Mouse (Mus musculus): ENCODE results near the gene Agbl4. TPM values are rescaled to one million over a fixed set of nuclear protein-coding genes. Genes with fewer than 3 reads are reported as not detected.

Gene Agbl4
- polyA plus RNA-seq, 1 experiment from 2014 or later: 0.13 TPM

DNA sequence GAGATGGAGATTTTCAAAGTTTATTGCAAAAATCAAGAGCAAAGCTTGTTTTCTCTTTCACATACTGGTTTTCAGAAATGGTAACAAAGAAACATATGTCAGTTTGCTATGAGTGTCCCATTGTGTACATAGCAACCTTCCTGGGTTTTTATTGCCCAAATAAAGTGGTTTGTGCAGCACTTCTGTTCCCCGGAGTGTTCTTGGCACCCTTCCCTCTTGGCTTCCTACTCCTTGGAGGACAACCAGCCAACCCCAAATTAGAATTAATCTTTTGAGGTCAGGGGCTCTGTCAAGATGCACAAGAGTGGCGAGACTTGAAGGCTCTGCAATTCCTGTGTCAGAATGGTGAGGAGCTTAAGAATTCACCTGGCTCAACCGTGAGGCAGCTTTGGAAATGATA, 1266.7 kb downstream of the Agbl4 start:
- Histone ChIP-seq H3K9me3 (no peaks in the 10 kb centered on the region), H3K4me3 (replicated peaks) (no peak overlapping the region), H3K9ac (no peak overlapping the region), H3K27ac (peak overlapping the region; percentile 86), H3K36me3 (no peaks in the 10 kb centered on the region), H3K4me1 (peaks cover 4% of the 10 kb centered on the region), H3K4me2 (no peak overlapping the region), H3K27me3 (replicated peaks) (no peaks in the 10 kb centered on the region)
- peak; percentile 48; the same call in 1 of the 2 replicates for ATAC-seq (ENCODE audit: insufficient read depth, low FRiP score, low read depth)
- 14% methylated on average over 3 of the region's 3 CpGs for WGBS

DNA sequence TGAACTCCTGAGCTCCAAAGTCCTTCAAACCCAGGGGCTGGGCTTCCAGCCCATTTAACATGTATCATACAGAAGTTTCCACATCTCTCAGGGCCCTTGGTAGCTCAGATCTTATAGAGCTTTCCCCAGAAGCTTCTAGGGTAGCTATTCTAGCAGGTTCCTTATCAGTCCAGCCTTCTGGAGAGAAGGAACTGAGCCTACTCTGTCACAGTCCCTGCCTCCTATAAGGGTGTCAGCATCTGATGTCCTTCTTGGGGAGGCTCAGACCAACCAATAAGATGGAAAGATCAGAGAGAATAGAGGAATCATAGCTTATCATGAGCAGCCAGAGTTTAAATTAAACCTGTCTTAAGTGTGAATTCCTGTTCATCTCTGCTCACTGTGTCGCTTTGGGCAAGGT, 1269.3 kb downstream of the Agbl4 start:
- Histone ChIP-seq H3K4me2 (no peak overlapping the region), H3K4me3 (replicated peaks) (no peak overlapping the region), H3K9me3 (no peaks in the 10 kb centered on the region), H3K27me3 (replicated peaks) (no peaks in the 10 kb centered on the region), H3K9ac (no peak overlapping the region), H3K36me3 (no peaks in the 10 kb centered on the region), H3K4me1 (peaks cover 10% of the 10 kb centered on the region), H3K27ac (no peak overlapping the region)
- 71% methylated on average over 1 of the region's 1 CpGs for WGBS
- ATAC-seq (ENCODE audit: insufficient read depth, low FRiP score, low read depth): no peak

- H3K36me3 ChIP-seq: no peaks in the 10 kb centered on the region
- H3K4me3 ChIP-seq (replicated peaks): no peak overlapping the region
- WGBS: 66% methylated on average over 3 of the region's 3 CpGs
- H3K4me1 ChIP-seq: peaks cover 9% of the 10 kb centered on the region; the same call in 1 of the 2 replicates
- H3K9me3 ChIP-seq: no peaks in the 10 kb centered on the region
- H3K27me3 ChIP-seq (replicated peaks): no peaks in the 10 kb centered on the region
- H3K9ac ChIP-seq: no peak overlapping the region
- no peak for ATAC-seq (ENCODE audit: insufficient read depth, low FRiP score, low read depth)
- no peak overlapping the region for H3K4me2 ChIP-seq
- no peak overlapping the region for H3K27ac ChIP-seq
Measured at GRCm38 (mm10) chr4:111669369-111669768, 1271.9 kb downstream of the Agbl4 start.

DNA sequence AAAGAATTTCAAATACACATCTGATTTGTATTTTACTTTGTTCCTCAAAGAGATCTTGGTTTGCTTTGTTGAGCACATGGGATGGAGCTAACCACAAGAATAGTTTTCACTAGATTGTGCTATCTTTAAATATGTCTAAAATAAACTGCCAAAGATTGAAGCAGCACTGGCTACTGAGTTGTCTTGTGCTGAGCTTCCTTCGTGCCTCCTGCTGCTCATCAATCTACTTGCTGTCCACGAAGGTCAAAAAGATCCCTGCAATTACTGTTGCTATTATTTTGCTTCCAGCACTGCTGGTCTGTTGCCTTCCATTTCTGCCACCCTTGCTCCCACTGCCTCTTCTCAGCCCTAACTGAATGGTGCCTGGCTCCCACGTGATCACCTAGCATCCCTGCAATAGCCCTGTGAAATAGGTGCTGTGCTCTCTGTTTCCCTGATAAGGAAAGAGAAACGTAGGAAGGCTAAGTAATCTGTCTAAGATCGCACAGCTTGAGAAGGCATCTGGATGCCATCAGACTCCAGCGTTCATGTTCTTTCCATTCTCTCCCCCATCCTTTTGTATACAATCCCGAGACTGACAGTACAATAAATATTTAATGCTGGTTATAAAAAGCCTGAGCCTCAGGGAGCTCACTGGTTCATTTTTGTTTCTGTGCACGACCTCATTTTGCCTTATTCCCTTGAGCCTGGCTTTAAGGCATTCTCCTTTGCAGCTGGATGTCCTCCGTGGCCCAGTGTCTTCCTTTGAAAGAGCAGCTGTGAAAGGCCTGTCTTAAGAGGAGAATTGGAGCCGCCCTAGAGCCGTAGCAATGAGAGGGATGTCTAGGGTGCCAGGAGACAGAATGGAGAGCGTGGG, 1273.3 kb downstream of the Agbl4 start:
- Histone ChIP-seq H3K9me3 (no peaks in the 10 kb centered on the region), H3K9ac (no peak overlapping the region), H3K4me3 (replicated peaks) (no peak overlapping the region), H3K27me3 (replicated peaks) (no peaks in the 10 kb centered on the region), H3K27ac (peak overlapping the region; percentile 88), H3K4me1 (peaks cover 9% of the 10 kb centered on the region; the same call in 1 of the 2 replicates), H3K4me2 (no peak overlapping the region), H3K36me3 (no peaks in the 10 kb centered on the region)
- 16% methylated on average over 12 of the region's 12 CpGs for WGBS
- peak; percentile 67 for ATAC-seq (ENCODE audit: insufficient read depth, low FRiP score, low read depth)

DNA sequence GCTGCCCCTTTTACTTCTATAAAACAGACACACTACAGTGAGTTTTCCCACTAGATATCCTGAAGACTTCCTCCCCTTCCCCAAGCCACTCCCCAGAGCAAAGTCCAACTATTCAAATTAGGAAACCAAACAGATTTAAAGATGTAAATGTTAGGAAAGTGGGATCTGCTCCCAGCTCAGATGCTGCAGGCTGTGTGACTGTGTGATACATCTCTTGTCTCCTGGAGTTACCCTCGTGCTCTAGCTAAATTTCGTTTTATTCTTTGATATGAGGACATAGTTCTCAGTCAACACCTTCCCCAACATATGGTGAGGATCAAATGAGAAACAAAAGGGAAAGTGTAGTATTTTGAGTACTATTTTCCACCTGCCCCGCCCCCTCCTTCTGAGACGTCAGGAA, 1274.0 kb downstream of the Agbl4 start:
- H3K4me2 ChIP-seq: no peak overlapping the region
- H3K9me3 ChIP-seq: no peaks in the 10 kb centered on the region
- H3K27ac ChIP-seq: peak overlapping the region; percentile 88

DNA sequence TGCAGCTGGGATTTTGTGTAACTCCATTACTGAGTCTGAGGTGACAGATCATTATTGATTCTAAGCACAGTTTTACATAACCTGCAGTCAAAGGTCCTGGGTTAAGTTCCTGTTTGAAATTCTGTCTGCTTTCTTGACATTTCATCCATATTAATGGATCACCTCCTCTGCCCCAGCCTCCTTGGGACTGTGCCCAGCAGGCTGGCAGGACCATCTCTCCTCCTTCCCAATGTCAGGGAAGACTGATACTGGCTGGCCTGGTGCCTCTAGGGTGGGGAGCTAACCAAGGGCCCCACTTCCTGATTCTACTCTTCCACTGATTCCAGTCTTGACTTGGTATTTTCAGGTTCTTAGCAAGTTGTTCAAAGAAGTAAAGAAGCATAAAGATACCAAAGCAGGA, 1276.4 kb downstream of the Agbl4 start:
- no peak for ATAC-seq (ENCODE audit: insufficient read depth, low FRiP score, low read depth)
- no peaks in the 10 kb centered on the region for H3K27me3 ChIP-seq (replicated peaks)
- peaks cover 9% of the 10 kb centered on the region; the same call in 1 of the 2 replicates for H3K4me1 ChIP-seq
- no peak overlapping the region for H3K9ac ChIP-seq
- H3K9me3 ChIP-seq: no peaks in the 10 kb centered on the region
- H3K27ac ChIP-seq: no peak overlapping the region
- no peaks in the 10 kb centered on the region for H3K36me3 ChIP-seq
- no peak overlapping the region for H3K4me3 ChIP-seq (replicated peaks)
- no peak overlapping the region for H3K4me2 ChIP-seq

More for the DNA sequence above, 1274.0 kb downstream of the Agbl4 start:
- Histone ChIP-seq H3K4me3 (replicated peaks) (no peak overlapping the region), H3K27me3 (replicated peaks) (no peaks in the 10 kb centered on the region), H3K9ac (no peak overlapping the region), H3K4me1 (peaks cover 9% of the 10 kb centered on the region; the same call in 1 of the 2 replicates), H3K36me3 (no peaks in the 10 kb centered on the region)
- ATAC-seq (ENCODE audit: insufficient read depth, low FRiP score, low read depth): peak; percentile 45; the same call in 1 of the 2 replicates
- 36% methylated on average over 4 of the region's 4 CpGs for WGBS

DNA sequence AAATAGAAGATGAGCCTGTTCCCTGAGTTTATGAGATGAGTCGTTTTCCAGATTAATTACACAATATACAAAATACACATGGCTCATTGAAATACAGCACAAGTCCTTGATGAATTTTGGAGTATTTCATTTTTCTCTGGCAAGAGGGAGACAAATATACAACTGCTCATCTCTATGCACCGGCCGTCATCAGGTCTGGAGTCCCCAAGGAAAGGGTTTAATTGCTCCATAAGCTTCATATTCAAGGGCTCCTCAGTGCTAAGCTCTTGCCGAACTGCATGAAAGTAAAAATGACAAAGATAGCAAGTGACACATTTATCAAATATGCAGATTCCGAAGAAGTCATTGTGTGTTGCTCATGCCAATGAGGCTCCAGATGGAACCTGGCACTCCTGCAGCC, 1284.5 kb downstream of the Agbl4 start:
- WGBS: 87% methylated on average over 5 of the region's 5 CpGs
- no peaks in the 10 kb centered on the region; the same call in 1 of the 2 replicates for H3K4me1 ChIP-seq
- ATAC-seq (ENCODE audit: insufficient read depth, low FRiP score, low read depth): no peak

DNA sequence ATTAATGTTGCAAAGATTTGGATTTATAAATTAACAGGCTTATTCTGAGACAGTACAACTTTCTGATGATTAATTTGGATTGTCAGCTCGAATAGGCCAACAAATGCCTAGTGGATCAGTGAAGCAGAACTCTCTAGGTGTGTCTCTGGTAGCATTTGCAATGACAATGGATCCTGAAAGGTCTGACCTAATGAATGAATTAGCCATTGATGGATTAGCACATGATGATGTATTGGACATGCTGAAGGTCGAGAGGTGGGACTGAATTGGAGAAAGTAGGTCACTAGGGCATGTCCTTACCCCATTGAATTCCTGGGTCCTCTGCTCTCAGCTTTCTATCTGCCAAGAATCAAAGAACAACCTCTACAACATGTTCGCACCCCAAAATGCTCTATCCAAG, 1285.3 kb downstream of the Agbl4 start:
- no peak overlapping the region for H3K4me2 ChIP-seq
- no peak overlapping the region for H3K4me3 ChIP-seq (replicated peaks)
- H3K27me3 ChIP-seq (replicated peaks): no peaks in the 10 kb centered on the region
- no peak for ATAC-seq (ENCODE audit: insufficient read depth, low FRiP score, low read depth)
- H3K36me3 ChIP-seq: no peaks in the 10 kb centered on the region
- H3K9me3 ChIP-seq: no peaks in the 10 kb centered on the region
- H3K27ac ChIP-seq: no peak overlapping the region
- 68% methylated on average over 3 of the region's 3 CpGs for WGBS
- H3K4me1 ChIP-seq: no peaks in the 10 kb centered on the region; the same call in 1 of the 2 replicates
- no peak overlapping the region for H3K9ac ChIP-seq

More for the DNA sequence above, 1284.5 kb downstream of the Agbl4 start:
- Histone ChIP-seq H3K27me3 (replicated peaks) (no peaks in the 10 kb centered on the region), H3K36me3 (no peaks in the 10 kb centered on the region), H3K4me2 (no peak overlapping the region), H3K4me3 (replicated peaks) (no peak overlapping the region), H3K9me3 (no peaks in the 10 kb centered on the region), H3K9ac (no peak overlapping the region), H3K27ac (no peak overlapping the region)

- no peak overlapping the region for H3K9ac ChIP-seq
- no peak overlapping the region for H3K27ac ChIP-seq
- no peak overlapping the region for H3K4me2 ChIP-seq
- H3K4me1 ChIP-seq: no peaks in the 10 kb centered on the region; the same call in 1 of the 2 replicates
- ATAC-seq (ENCODE audit: insufficient read depth, low FRiP score, low read depth): no peak
- no peaks in the 10 kb centered on the region for H3K9me3 ChIP-seq
- no peak overlapping the region for H3K4me3 ChIP-seq (replicated peaks)
- WGBS: 41% methylated on average over 5 of the region's 5 CpGs
- no peaks in the 10 kb centered on the region for H3K36me3 ChIP-seq
- no peaks in the 10 kb centered on the region for H3K27me3 ChIP-seq (replicated peaks)
Measured at GRCm38 (mm10) chr4:111683843-111684242, 1286.4 kb downstream of the Agbl4 start.

DNA sequence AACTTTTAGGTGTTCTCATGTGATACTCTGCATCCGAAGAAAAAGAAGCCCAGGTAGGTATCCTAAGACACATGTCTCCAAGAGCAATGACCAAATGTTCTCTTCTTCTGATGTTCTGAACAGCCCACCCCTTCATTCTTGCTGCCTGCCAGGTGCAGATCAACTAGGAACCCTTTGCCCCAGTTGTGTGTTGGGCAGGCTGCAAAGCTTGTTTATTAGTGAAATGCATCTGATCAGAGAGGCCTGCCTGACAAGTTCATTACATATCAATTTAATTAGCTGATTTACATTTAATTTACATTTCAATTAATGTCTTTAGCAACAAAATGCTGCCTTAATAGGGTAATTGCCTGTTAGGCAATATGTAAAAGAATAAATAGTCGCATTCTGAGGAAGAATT, 1288.5 kb downstream of the Agbl4 start:
- no peak overlapping the region for H3K9ac ChIP-seq
- H3K27me3 ChIP-seq (replicated peaks): no peaks in the 10 kb centered on the region
- ATAC-seq (ENCODE audit: insufficient read depth, low FRiP score, low read depth): no peak
- H3K4me3 ChIP-seq (replicated peaks): no peak overlapping the region
- no peaks in the 10 kb centered on the region for H3K36me3 ChIP-seq
- no peaks in the 10 kb centered on the region for H3K9me3 ChIP-seq
- no peak overlapping the region for H3K4me2 ChIP-seq
- 88% methylated on average over 2 of the region's 2 CpGs for WGBS
- H3K4me1 ChIP-seq: no peaks in the 10 kb centered on the region; the same call in 1 of the 2 replicates
- no peak overlapping the region for H3K27ac ChIP-seq

- Histone ChIP-seq H3K9ac (no peak overlapping the region), H3K4me1 (no peaks in the 10 kb centered on the region; the same call in 1 of the 2 replicates), H3K4me3 (replicated peaks) (no peak overlapping the region; the same call in 1 of the 2 replicates), H3K36me3 (no peaks in the 10 kb centered on the region), H3K27me3 (replicated peaks) (no peaks in the 10 kb centered on the region), H3K9me3 (no peaks in the 10 kb centered on the region), H3K27ac (no peak overlapping the region), H3K4me2 (peak overlapping the region; percentile 48)
- 8% methylated on average over 9 of the region's 9 CpGs for WGBS
- ATAC-seq (ENCODE audit: insufficient read depth, low FRiP score, low read depth): peak; percentile 64; the same call in 1 of the 2 replicates
Measured at GRCm38 (mm10) chr4:111686951-111687350, 1289.5 kb downstream of the Agbl4 start.

GRCm38 (mm10) chr4:111687613-111688012, 1290.2 kb downstream of the Agbl4 start:
- no peak overlapping the region; the same call in 1 of the 2 replicates for H3K4me3 ChIP-seq (replicated peaks)
- no peaks in the 10 kb centered on the region for H3K36me3 ChIP-seq
- no peaks in the 10 kb centered on the region for H3K9me3 ChIP-seq
- no peaks in the 10 kb centered on the region; the same call in 1 of the 2 replicates for H3K4me1 ChIP-seq
- 16% methylated on average over 6 of the region's 6 CpGs for WGBS
- peak overlapping the region; percentile 40; the same call in 1 of the 2 replicates for H3K27ac ChIP-seq
- peak overlapping the region; percentile 48 for H3K4me2 ChIP-seq
- no peak overlapping the region for H3K9ac ChIP-seq
- H3K27me3 ChIP-seq (replicated peaks): no peaks in the 10 kb centered on the region
- ATAC-seq (ENCODE audit: insufficient read depth, low FRiP score, low read depth): peak; percentile 55; the same call in 1 of the 2 replicates
